Mouse (Mus musculus) liver, adult 2 months (tissue): ENCODE measurements around the gene Fbxw9.

Source experiments
- CTCF ChIP-seq: fragments of 200-500 bp; IDR thresholded peaks from 2 replicates; pipeline ENCODE4 v1.5.1; 2011; ENCODE audit warnings: low read depth, low read length, control low read depth
- POLR2A ChIP-seq: fragments of 200-500 bp; IDR thresholded peaks from 2 replicates; pipeline ENCODE4 v1.6.1; 2011; ENCODE audit warnings: low read length, control low read depth; ENCODE audit not compliant: insufficient read depth; ENCODE audit errors: extremely low read depth

- TF ChIP-seq CTCF = no peak
- TF ChIP-seq POLR2A = no peak
Measured at GRCm38 (mm10) chr8:85080214-85080531, 20.3 kb downstream of the Fbxw9 start.
